Mouse (Mus musculus) intestine, embryonic 16.5 days (tissue): ENCODE data around the gene Fam216a. TPM values are rescaled to one million over a fixed set of nuclear protein-coding genes. Genes with fewer than 3 reads are reported as not detected.

ENCODE experiments used
- ATAC-seq: fragments of 200-750 bp; cut with Nextera tagmentation; 2 replicates; pipeline ENCODE4 v1.8.0; 2017; ENCODE audit warnings: moderate TSS enrichment, moderate library complexity
- H3K27ac ChIP-seq: fragments of 300-500 bp; sonication (generic); 2 replicates; pipeline ENCODE4 v1.5.1; 2014; ENCODE audit warnings: mild to moderate bottlenecking, low read length
- H3K27me3 ChIP-seq: fragments of 300-500 bp; sonication (generic); replicated peaks from 2 replicates; pipeline ENCODE4 v1.6.1; 2014; ENCODE audit warnings: low read length, control low read depth, mixed read lengths; ENCODE audit not compliant: control insufficient read depth, insufficient read depth
- H3K36me3 ChIP-seq: fragments of 300-500 bp; sonication (generic); 2 replicates; pipeline ENCODE4 v1.6.1; 2014; ENCODE audit warnings: low read length, control low read depth; ENCODE audit not compliant: control insufficient read depth, insufficient read depth
- H3K4me1 ChIP-seq: fragments of 300-500 bp; sonication (generic); 2 replicates; pipeline ENCODE4 v1.6.1; 2014; ENCODE audit warnings: low read length, control low read depth, mixed read lengths; ENCODE audit not compliant: control insufficient read depth, insufficient read depth
- H3K4me2 ChIP-seq: fragments of 300-500 bp; sonication (generic); 2 replicates; pipeline ENCODE4 v1.6.1; 2014; ENCODE audit warnings: low read depth, low read length, control low read depth
- H3K4me3 ChIP-seq: fragments of 300-500 bp; sonication (generic); 2 replicates; pipeline ENCODE4 v1.5.1; 2014; ENCODE audit warnings: mild to moderate bottlenecking, low read length
- H3K9ac ChIP-seq: fragments of 300-500 bp; sonication (generic); 2 replicates; pipeline ENCODE4 v1.6.1; 2014; ENCODE audit warnings: low read depth, low read length
- H3K9me3 ChIP-seq: fragments of 300-500 bp; sonication (generic); 2 replicates; pipeline ENCODE4 v1.6.1; 2016; ENCODE audit warnings: low read length, control low read depth; ENCODE audit not compliant: control insufficient read depth
- WGBS: fragments of 180-500 bp; shearing (Covaris S2); extraction: QIAGEN DNeasy Blood & Tissue Kit; methylation state at CpG from one replicate; pipeline ENCODE4 v1.1.7; 2014; 5-methylcytosine and 5-hydroxymethylcytosine counted together
- polyA plus RNA-seq: library from polyadenylated mRNA; unstranded; fragments of >200 nt; fragmentation: Nextera tagmentation; extraction: Ambion mirVana; gene quantifications from 2 replicates; pipeline ENCODE4 v1.2.1, GENCODE M21; 2015

The Fam216a gene
- polyA plus RNA-seq, 1 experiment from 2014 or later: 34.0 TPM

DNA sequence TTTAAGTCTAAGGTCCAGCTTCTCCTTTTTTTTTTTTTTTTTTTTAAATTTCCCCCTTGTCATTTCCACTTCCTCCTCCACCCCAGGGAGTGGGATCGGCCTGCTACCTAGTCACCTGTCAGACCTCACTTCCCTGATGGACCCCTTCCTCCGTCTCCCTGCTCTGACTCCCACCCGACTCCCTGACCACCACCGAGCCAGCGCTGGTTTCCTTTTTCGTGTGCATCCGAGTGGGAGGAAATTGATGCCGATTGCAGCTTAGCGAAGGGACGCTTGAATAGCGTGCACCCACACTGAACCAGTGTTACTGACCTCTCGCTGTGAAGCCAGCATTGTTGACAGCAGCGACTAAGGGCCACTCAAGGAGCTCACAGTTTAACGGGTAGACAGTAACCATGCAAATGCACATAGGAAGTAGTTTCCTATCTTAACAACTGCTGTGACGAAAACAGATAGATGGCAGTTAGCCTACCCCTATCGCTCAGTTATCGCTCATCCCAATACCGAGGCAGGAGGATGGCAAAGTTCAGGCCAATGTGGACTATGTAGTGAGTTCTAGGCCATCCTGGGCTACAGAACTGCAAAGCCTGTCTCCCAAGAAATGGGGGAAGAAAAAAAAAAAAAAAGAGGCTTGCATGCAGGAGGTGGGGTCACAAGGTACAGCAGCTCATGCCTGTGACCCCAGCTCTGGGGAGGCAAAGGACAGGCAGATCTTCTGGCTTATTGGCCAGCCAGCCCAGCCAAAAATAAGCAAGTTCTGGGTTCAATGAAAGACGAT is 20.3 kb upstream of the Fam216a start:
- WGBS: 12% methylated on average over 19 of the region's 19 CpGs
- peak overlapping the region; percentile 78 for H3K9ac ChIP-seq
- H3K4me1 ChIP-seq: peaks cover 9% of the 10 kb centered on the region
- 0 out of 2 replicates have a peak, but pooled peaks cover 6% of the 10 kb centered on the region for H3K36me3 ChIP-seq
- H3K9me3 ChIP-seq: no peaks in the 10 kb centered on the region
- peak overlapping the region; percentile 74 for H3K4me3 ChIP-seq
- H3K27ac ChIP-seq: peak overlapping the region; percentile 26; the same call in 1 of the 2 replicates
- peak; percentile 44 for ATAC-seq
- H3K4me2 ChIP-seq: peak overlapping the region; percentile 84
- no peaks in the 10 kb centered on the region for H3K27me3 ChIP-seq

DNA sequence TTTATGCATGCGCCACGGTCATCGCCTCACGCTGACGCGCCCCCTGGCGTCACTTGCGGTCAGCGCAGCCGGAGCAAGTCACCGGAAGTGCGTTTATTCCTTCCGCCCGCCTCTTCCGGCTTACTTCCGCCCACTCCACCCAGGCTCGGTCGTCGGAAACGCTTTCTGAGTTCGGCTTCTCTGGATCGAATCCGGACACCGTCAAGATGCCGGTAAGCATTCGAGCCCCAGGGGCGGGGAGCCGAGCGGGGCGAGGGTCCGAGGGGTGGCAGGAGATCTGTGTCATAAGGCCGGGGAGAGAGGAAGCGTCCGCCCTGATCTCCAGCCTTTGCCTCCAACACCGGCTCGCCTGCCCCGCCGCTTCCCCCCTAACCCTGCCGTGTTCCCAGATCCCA is 19.6 kb upstream of the Fam216a start, which contains the start of gene Arpc3:
Gene Arpc3, plus strand, starts transcription at position 93 of the 395 bp plus-strand sequence.
- Histone ChIP-seq H3K36me3 (0 out of 2 replicates have a peak, but pooled peaks cover 3% of the 10 kb centered on the region), H3K4me1 (peaks cover 9% of the 10 kb centered on the region), H3K27me3 (no peaks in the 10 kb centered on the region), H3K4me3 (peak within 1 kb of the TSS; percentile 74), H3K9me3 (no peaks in the 10 kb centered on the region), H3K27ac (peak within 1 kb of the TSS; percentile 26), H3K4me2 (peak within 1 kb of the TSS; percentile 84), H3K9ac (peak within 1 kb of the TSS; percentile 78)
- under 1% methylated on average over 39 of the region's 39 CpGs for whole genome bisulfite sequencing
- ATAC-seq: peak; percentile 93

DNA sequence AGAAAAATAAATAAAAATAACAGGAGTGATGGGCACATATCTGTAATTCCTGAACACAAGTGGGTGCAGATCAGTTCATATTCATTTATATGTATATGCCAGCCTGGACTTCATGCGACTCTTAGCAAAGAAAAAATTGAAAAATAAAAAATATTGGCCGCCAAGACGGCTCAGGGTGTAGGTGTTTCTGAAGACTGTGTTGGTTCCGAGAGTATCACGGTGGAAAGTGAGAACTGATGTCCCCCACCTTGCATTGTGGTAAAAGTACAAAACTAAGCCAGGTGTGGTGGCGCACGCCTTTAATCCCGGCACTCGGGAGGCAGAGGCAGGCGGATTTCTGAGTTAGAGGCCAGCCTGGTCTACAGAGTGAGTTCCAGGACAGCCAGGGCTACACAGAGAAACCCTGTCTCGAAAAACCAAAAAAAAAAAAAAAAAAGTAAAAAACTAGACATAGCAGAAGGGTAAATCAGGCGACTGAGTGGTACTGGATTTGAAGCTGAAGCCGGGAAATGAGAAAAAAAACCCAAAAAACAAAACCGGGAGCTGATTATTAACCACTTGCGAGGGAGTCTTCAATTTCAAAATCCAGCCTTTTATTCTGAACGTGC is 19.1 kb upstream of the Fam216a start:
- H3K27ac ChIP-seq: no peak overlapping the region
- H3K36me3 ChIP-seq: no peaks in the 10 kb centered on the region
- peak overlapping the region; percentile 74 for H3K4me3 ChIP-seq
- peak overlapping the region; percentile 78; the same call in 1 of the 2 replicates for H3K9ac ChIP-seq
- WGBS: 50% methylated on average over 16 of the region's 16 CpGs
- no peaks in the 10 kb centered on the region for H3K27me3 ChIP-seq
- ATAC-seq: 0 out of 2 replicates have a peak, but pooled peaks have one; percentile 6
- no peaks in the 10 kb centered on the region for H3K9me3 ChIP-seq
- peaks cover 9% of the 10 kb centered on the region for H3K4me1 ChIP-seq
- H3K4me2 ChIP-seq: peak overlapping the region; percentile 84

DNA sequence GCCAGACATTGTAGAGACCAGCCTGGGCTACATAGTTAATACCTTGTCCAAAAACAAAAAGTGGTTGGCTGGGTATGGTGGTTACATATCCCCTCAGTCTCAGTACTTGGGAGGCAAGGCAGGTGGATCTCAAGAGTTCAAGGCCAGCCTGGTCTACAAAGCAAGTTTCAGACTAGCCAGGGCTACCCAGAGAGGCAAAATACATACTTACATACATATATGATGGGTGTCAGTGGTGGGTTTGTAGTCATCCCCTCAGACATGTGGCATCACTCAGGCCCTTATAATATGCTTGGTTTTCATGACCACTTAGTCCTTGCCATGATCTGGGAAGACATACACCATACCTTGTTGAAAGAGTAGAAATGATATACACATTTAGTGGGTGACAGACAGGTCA is 18.5 kb upstream of the Fam216a start:
- ATAC-seq: no peak
- no peak overlapping the region for H3K27ac ChIP-seq
- no peaks in the 10 kb centered on the region for H3K27me3 ChIP-seq
- H3K36me3 ChIP-seq: no peaks in the 10 kb centered on the region
- H3K4me2 ChIP-seq: no peak overlapping the region
- no peaks in the 10 kb centered on the region for H3K9me3 ChIP-seq
- H3K9ac ChIP-seq: no peak overlapping the region
- H3K4me3 ChIP-seq: no peak overlapping the region
- H3K4me1 ChIP-seq: peaks cover 9% of the 10 kb centered on the region

DNA sequence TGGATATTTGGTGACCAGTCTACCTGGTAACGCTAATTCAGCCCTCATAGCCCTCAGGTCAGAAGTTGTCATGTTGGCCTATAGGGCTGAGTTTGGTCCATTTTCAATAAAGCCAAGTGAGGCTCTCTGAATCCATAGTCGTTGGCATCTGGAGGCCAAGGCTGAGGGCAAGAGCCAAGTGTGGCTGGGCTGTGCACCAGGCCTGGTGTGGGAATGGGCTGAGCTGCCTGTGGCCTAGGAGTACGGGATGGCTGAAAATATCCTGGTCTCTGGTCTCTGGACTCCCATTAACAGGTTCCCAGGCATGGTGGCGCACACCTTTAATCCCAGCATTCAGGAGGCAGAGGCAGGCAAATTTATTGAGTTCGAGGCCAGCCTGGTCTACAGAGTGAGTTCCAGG is 17.8 kb upstream of the Fam216a start:
- ATAC-seq: no peak
- Histone ChIP-seq H3K9me3 (no peaks in the 10 kb centered on the region), H3K27ac (no peak overlapping the region), H3K4me3 (no peak overlapping the region), H3K4me2 (no peak overlapping the region), H3K4me1 (peaks cover 9% of the 10 kb centered on the region), H3K9ac (no peak overlapping the region), H3K36me3 (no peaks in the 10 kb centered on the region), H3K27me3 (no peaks in the 10 kb centered on the region)
- WGBS: 91% methylated on average over 5 of the region's 5 CpGs

DNA sequence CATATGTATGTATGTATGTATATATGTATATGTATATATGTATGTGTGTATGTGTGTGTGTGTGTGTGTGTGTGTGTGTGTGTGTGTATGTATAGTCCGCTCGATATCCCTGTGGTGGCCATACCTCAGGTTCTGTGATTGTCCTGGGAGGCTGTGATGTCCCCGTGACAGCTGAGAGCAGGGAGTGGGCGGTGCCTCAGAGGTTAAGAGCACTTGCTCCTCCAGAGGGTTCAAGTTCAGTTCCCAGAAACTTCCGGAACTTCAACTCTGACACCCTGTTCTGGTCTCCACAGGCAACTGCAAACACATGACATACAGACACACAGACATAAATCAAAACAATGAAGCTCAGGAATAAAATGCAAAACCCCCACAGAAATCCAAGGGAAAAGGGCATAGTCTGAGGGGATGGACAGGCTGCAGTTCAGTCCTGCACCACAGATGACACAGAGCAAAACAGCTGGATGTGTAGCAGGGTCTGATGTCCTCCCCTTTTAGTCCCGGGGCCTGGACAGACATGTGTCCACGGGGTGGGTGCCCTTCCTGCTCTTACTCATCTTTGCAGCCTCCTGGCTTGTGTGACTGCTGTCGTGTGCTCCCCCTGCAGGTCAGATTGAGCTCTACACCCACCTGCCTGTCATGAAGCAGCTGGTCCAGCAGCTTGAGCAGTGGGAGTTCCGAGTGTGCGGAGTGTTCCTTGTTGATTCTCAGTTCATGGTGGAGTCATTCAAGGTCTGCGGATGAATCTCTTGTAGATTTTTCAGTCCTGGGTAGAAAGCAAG is 7.4 kb upstream of the Fam216a start:
- peak; percentile 46; the same call in 1 of the 2 replicates for ATAC-seq
- Histone ChIP-seq H3K4me2 (no peak overlapping the region), H3K27ac (no peak overlapping the region), H3K9ac (no peak overlapping the region), H3K36me3 (0 out of 2 replicates have a peak, but pooled peaks cover 6% of the 10 kb centered on the region), H3K27me3 (no peaks in the 10 kb centered on the region), H3K9me3 (no peaks in the 10 kb centered on the region), H3K4me3 (no peak overlapping the region), H3K4me1 (no peaks in the 10 kb centered on the region)
- WGBS: 56% methylated on average over 11 of the region's 11 CpGs

DNA sequence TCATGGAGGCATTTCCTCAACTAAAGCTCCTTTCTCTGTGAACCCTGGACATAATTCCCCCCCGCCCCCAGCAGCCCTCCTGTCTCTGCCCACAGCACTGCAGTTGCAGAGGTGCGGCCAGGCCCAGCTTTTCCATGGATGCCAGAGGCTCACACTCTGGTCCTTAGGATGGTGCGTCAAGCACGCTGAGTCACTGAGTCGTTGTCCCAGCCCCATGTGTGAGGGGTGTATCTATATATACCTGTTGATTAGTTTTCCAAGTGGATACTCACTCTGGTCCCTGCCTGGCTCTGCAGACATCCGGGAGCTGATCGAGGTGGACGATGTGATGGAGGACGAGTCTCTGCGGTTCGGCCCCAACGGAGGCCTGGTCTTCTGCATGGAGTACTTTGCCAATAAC is 6.0 kb upstream of the Fam216a start:
- Histone ChIP-seq H3K9ac (no peak overlapping the region), H3K4me1 (peaks cover 5% of the 10 kb centered on the region; the same call in 1 of the 2 replicates), H3K27me3 (no peaks in the 10 kb centered on the region), H3K36me3 (0 out of 2 replicates have a peak, but pooled peaks cover 9% of the 10 kb centered on the region), H3K4me2 (no peak overlapping the region), H3K27ac (no peak overlapping the region), H3K4me3 (no peak overlapping the region), H3K9me3 (no peaks in the 10 kb centered on the region)
- ATAC-seq: no peak
- WGBS: 93% methylated on average over 12 of the region's 12 CpGs

DNA sequence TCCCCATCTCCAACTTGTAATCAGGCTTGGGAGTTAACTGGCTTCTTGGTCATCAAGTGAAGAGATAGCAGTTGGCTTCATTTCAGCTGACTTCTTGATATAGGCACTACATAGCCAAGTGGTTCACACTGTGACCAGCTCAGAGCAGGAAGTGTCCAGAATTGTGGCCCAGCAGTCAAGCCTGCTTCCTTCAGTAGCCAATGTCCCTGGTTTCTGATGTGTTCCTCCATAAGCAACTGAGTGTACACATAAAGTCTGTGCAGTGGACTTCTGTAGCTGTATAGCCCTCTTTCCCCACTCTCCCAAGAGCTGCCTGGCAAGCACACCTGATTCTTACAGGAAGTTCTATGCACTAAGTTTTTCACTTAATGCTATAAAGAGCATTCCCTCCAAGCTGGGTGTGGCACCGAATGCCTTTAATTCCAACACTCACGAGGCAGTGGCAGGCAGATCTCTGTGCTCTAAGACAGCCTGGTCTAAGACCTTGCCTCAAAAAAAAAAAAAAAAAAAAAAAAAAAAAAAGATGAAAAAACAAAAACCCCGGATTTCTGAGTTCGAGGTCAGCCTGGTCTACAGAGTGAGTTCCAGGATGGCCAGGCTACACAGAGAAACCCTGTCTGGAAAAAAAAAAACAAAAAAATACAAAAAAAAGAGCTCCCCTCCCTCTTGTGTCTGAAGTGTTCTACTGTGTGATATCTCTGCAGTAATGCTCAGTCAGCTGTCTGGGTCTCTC is 5.1 kb upstream of the Fam216a start:
- Histone ChIP-seq H3K27ac (no peak overlapping the region), H3K9me3 (no peaks in the 10 kb centered on the region), H3K9ac (no peak overlapping the region), H3K4me1 (peaks cover 8% of the 10 kb centered on the region; the same call in 1 of the 2 replicates), H3K36me3 (0 out of 2 replicates have a peak, but pooled peaks cover 9% of the 10 kb centered on the region), H3K27me3 (no peaks in the 10 kb centered on the region), H3K4me2 (no peak overlapping the region), H3K4me3 (no peak overlapping the region)
- ATAC-seq: no peak
- 92% methylated on average over 4 of the region's 4 CpGs for WGBS
